Mouse (Mus musculus) neural tube, embryonic 10.5 days (tissue): Measurements from ENCODE around the gene Rnf157.

ENCODE experiments used
- DNase-seq: peaks from one replicate; pipeline ENCODE4 v3.0.0-alpha.2; 2017; ENCODE audit warnings: low spot score; ENCODE audit errors: extremely low spot score

Gene Rnf157

DNA sequence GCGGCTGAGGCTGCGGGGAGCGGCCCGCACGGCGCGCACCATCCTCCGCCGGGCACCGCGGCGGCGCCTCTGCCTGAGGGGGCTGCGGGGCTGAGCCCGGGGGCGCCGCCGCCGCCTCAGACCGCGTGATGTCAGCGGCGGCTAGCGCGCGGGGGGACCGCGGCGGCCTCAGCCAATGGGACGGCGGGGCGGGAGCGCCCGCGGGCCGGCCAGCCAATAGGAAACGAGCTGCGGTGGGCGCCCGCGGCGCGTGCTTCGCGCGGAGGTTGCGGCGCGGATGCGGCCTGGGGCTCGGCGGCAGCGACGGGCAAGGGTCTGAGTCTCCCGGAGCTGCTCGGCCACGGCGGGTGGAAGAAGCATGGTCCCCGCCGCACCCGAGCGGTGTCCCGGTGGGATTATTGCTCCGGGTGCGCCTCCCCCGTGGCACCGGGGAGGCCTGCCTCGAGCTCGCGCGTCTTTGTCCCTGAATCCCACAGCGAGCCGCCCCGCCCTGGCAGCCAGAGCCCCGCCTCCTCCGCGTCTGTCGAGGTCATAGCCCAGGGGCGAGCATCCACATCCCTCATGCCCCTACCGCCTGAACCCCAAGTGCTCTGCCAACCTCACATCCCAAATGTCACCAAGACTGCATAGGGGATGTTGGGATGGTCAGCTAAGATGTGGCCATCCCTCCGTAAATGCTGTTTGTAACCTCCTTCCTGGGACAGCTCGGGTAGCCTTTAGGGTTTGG, at the start of gene Rnf157:
Gene Rnf157 (minus strand): TSS at position 129 of the 727 bp plus-strand sequence.
- DNase-seq: peak; percentile 88

DNA sequence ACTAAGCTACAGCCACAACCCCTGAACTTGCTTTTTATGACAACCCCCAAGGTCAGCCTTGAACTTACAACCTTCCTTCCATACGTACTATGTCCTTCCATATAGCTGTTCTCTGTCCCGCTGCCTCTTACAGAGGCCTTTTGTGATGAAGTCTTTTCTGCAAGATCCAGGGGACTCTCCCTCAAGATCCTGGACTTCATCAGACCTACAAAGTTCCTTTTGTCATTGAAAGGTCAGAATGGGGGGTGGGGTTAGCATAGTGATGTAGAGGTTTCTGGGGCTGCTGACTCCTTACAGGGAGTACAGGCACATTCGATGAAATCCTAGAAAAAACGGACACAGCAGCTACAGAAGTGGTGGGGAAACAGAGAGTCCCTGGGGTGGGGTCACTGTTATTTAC, 47.0 kb upstream of the Rnf157 start:
- no peak for DNase-seq

DNA sequence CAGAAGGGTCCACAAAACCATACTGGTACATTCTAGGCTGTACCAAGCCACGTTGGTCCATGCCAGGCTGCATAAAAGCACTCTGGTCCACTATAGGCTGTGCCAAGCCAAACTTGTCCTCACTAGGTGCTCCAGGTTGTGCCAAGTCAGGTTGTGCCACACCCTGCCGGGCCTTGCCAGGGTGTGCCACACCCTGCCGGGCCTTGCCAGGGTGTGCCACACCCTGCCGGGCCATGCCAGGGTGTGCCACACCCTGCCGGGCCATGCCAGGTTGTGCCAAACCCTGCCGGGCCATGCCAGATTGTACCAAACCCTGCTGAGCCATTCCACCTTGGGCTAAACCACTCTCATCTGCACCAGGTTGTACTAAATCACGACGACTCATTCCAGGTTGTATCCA, 43.4 kb upstream of the Rnf157 start:
- DNase-seq: no peak

DNA sequence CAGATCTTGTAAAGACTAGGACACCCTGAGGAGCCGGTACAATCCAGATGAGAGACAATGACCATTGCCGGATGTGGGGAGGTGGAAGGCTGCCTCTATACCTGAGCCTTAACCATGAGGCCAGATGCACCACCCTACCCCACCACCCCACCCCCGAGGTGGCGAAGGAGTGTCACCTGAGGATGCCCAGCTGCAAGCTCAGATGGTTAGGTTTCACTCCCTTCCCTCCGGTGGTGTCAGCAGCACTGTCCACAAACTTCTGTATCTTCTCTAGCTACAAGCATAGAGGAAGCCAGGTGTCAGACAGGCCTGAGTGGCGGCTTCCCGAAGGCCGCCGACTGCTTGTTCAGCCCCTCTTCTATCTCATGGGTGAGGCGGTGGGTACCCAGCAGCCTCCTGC, 41.1 kb upstream of the Rnf157 start:
- no peak for DNase-seq

DNA sequence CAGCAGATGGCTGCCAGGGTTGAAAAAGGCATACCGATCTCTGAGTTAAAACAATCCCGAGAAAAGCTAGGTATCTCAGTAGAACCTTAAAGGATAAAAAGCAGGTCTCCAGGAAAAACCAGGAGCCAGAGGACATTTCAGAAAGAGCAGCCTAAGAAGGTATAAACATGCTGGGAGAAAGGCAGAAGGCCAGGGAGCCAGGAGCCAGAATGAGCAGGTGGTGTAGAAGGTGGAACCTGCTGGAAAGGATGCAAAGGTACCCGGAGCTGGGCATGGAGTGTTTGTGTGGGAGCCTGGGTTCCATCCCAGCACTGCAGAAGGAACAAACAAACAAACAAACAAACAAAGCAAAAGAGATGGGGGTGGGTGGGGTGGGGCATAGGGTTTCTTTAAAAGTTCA, 36.5 kb upstream of the Rnf157 start:
- no peak for DNase-seq

DNA sequence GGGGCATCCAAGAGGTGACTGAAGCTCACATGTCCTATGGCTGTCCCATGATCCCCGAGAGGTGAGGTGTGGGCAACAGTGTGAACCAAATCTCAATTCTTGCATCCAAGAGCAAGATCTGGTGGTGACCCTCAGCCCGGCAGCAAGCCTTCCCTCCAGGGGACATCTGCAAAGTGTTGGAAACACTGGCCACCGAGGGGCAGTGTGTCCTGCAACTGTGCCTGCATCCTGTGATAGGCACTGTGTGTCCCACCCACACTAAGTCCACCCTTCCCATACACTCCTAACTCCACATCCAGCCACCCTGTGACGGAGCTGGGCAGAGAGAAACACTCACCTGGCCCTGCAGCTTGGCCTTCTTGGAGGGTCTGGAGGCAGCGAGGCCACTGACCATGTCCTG, 35.0 kb upstream of the Rnf157 start:
- no peak for DNase-seq

DNA sequence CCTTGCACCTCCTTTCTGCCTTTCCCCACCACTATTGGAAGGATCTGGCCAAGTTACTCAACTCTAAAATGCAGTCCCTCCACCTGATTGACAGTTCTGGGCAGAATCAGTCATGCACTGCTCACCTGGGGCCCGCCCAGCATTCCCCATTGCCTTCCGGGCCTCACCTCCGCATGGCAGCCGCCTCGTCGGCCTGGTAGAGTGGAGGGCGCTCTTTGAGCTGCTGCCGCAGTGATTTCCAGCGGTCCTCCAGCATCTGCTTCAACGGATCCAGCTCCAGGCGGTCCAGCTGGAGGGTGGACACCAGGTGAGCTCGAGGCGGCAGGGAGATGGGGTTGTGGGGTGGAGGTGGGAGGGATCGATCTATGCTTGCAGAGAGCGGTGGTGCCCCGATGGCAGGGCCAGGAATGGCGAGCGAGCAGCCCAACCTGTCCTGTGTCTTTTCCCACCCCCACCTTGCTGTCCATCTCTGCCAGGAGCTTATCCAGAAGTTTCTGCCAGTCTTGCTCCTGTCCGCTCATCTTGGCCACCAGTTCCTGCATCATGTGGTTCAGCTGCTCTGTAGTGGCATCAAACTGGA, 33.6 kb upstream of the Rnf157 start:
- DNase-seq: no peak

DNA sequence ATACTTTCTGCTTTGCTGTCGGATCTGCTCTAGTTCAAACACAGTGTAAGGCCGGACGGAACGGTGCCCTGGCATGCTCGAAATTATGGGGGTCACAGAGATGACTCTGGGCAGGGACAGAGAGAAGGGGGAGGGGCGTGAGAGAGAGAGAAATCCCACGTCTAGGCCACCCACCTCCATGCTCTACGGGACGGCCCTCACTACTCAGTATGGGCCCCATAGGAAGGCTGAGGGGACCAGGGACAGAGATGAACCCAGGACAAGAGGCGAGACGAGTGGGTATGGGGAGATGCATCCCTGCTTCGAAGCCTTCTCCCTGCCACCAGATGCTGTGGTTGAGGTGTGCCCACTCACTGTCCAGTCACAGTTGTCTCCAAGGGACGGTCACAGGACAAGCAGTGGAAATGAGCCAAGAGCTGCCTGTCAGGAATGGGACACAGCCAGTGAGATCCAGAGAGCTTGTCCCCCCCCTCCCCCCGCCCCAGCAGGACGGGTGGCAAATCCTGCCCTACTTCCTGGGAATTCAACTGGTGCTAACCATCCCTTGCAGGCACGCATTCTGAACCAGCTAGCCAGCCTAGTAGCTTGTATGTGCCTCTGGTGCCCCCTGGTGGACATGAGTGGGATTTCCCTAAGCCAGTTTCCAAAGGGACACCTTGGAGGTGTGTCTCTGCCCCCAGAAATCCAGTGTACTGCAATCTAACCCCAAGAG, 32.9 kb upstream of the Rnf157 start:
- peak; percentile 99 for DNase-seq

DNA sequence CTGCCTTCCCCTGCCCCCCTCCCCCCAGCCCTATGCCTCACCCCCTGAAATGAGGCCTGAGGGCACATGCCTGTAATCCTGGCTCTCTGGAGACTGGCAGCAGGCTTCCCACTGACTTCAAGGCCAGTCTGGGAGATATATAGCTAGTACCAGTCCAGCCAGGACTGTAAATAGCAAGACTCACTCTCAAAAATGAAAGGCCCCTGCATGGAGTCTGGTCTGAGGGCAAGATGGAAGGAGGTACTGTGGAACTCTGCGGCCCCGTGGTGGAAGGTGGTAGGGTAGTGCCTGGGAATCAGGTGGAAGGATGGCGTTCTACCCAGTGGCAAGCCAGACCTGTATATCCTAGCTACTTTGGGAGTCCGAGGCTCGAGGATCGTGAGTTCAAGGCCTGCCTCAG, 31.1 kb upstream of the Rnf157 start:
- no peak for DNase-seq

DNA sequence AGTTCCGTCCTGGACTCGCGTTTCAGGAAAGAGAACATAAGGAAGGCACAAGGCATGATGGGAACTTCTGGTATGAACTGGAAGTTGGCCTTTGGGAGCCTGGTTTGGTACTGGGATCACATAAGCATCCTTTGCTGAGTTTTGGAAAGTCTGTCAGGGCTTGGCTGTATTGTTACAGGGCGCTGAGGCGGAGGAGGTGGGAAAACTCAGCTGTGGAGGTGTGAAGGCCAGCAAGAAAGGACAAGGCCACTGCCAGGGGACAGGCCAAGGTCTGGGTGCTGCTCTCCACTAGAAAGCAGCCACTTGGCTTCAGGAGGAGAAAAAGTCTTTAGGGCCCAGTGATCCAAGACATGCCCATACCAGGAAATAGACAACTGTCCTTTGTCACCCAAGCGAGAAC, 30.5 kb upstream of the Rnf157 start:
- no peak for DNase-seq

DNA sequence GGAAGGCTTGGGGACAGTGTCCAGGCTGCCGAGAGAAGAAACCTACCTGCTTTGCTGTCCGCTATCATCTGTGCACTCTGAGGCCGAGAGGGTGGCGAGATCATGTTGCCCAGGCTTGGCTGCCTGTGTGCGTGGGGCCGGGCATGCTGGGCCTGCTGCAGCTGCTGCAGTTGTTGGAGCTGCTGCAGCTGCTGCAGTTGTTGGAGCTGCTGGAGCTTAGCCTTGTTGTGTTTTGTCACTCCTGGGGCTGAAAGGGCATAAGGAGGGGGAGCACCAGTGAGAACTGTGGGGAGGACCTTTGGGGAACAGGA, 30.0 kb upstream of the Rnf157 start:
- DNase-seq: no peak

DNA sequence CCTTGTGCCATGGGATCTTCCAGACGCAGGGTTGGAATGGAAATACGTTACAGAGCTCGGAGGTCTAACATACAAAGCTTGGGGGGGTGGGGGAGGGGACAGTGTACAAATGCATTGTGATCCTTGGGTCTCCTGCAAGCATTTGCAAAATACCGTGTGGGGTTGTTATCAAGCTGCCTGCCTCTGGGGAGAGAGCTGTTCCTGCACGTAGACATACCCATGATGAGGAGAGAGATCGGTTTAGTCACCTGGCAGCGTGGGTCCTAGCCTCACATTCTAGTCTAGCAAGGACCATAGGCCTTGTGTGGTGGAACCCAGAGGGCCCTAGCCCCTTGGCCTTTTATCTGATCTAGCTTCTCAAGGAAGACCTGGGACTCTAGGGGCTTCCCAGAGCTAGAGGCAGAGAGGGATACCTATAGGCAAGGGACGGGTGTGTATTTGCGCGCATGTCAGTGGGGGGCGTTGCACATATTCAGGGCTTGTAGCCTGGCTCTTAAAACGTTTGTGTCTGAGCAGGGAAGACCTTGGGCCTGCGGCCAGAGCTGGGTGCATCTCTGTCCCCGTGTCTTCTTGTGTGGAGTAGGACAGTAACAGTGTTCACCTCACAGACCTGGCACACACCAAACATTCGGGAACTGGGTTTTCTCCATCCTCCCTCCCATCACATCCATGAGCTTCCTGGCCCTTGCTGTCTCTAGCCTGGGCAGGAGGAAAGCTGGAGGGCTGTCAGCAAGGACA, 29.5 kb upstream of the Rnf157 start:
- no peak for DNase-seq

DNA sequence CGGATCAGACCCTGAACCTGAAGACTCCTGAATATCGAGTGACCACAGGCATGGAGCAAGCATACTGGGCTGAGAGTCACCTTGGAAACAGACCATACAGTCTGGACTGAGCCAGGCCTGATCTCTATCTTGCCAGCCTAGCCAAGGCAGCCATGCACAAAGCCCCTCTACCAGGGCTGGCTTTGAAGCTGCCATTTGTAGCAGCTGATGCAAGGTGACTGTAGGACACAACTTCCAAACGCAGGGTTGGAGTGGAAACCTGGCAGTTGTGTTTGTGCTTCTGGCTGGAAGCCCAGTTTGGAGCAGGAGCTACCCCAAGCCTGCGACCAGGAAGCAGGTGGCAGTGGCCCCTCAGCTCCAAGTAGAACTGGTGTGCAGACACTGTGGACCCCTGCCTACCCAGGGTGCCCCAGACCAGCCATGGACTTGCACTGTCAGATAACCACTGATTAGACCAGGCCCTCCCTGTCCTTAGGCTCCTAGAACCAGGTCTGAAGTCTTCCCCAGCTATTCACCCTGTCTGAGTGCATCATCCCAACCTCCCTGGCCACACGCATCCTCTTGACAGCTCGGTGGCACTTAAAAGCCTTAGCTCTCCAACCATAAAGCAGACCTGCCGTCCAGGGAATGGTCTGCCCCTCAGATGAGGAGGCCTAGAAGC, 27.7 kb upstream of the Rnf157 start:
- no peak for DNase-seq

DNA sequence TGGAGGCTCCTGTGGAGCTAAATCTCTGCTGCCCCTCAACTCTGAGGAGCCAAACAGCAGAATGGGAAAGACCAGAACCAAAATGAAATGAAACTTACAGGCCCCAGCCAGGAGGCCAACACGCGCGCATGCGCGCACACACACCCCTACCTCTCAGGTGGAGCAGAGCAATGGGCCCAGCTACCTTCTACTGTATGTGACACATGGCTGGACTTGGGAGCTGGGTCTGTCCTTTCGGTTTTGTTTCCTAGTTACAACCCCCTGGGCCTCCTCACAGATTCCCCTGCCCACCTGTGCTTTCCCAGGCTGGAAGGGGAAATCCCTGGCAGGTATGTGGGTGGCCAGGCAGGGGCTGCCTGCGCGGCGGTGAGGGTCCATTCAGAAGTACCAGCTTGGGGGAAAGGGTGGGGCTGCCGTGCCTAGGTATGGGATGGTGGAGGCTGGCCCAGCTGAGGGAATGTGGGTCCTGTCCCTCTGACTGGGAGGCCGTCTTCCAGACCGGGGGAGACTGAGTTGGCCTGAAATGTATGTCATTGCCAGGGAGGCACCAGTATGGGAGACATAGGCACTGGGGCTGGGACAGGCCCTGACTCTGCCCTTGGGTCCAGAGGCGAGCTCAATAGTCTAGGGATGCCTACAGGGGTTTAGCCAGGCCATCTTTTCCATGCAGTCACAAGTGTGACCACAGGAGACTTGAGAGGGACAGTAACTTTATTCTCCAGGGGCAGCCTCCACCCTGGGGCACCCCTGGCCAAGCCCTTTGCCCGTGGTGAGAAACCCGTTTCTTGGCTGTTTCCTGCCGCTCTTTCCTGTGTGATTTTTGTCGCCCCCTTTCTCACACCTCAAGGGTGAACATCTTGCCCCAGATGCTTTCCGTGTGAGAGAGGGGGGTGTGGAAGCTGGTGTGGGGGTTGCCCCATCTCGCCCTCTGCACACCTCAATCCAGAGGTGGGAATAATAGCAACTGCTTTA, 26.7 kb upstream of the Rnf157 start:
- DNase-seq: no peak

DNA sequence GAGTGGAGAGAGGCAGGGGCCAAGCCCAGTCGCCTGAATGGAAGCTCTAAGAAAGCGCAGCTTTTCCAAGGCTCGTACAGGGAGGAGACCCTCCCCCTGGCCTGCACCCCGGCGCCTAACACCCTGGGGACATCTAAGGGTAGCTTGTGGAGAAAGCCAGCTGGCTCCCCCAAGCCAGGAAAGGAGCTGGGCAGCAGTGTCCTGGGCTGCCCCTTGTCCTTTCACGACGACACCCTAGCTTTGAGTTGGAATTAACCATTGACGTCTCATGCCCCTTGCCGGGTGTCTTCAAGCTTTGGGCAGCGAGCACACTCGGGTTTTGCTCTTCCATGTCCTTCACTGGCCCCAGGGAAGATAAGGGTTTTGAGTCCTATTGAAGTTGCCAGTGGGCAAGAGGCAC, 24.7 kb upstream of the Rnf157 start:
- DNase-seq: no peak

DNA sequence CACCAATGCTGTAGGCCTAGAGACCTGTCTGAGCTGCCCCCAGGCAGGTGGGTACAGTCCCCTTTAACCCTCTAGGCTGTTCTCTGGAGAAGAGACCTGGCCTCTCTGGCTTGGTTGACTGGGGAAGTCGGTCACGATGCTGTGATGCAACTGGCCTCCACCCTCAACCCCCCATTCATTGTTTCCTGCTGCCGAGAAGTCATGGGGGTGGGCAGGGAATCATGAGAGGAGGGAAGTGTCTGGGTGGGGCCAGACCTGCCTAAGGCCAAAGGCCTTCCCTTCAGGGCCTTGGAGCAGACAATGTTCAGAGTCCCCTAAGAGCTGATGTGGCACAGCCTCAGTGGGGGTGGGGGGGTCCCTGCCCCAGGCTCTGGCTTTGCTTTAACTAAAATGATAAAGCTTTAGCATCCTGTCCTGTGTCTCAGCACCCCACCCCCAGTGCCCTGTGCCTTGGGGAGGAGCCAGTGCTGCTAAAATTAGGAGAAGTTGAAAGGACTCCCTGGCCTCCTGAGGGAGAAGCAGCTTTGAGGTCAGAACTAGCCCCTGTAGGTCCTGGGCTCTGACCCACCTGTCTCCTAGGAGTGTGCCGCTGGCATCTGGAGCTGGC, 24.0 kb upstream of the Rnf157 start:
- no peak for DNase-seq

DNA sequence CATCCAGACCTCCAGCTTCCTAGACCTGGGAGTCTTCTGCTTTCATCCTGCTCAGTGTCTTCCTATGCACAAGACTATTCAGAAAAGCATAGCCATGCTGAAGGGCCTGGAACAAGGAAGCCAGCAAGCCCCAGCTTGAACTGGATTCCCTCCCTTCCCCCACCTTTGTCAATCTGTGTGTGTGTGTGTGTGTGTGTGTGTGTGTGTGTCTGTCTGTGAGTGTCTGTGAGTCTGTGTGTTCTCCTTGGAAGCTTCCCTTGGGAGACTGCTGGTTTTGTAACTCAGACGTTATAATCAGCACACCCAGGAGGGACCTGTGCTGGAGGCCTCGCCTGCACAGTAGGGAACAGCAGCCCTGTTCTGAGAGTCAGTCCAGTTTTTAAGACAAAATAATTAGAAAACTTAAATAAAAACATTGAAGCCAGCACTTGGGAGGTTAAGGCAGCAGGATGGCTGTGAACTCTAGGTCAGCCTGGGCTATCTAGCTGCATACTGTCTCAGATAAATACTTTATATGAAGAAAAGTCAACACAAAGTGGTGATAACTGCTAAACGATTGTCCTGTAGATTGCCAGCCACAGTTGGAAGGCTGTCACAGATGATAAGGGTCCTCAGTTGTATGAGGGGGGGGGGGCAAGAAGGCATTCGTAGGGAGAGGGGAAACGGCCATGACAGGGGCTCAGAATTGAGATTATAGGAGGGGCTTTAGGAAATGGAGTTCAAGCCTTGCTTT, 23.3 kb upstream of the Rnf157 start:
- no peak for DNase-seq

DNA sequence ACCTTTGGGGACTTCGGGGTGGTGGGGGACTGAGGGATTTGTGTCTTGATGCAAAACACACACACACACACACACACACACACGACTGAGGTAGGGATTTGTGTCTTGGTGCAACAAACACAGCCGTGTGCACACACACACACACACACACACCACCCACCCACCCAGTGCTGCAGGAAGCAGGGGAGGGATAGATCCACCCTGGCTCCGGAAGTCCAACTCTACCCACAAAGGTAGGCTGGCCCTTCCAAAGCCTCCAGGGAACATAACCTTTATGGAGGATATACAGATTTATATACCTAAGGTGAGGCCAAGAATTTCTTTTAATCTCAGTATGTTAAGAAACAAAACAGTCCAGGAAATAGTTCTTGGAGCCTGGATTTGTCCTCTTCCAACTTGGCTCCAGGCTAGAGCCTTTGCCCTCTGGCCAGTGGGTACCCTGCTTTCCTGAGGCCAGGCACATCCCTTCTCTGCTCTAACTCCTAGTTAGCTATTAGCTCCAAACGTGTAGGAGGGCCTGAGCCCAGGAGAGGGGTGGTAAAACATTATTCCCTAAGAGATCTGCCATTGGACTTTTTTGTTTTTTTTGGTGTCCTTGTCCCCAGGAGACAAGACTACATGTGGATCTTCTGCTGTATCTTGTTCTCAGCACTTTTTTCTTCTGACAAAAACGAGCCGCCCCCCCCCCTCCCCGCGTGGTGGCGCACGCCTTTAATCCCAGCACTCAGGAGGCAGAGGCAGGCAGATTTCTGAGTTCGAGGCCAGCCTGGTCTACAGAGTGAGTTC, 22.3 kb upstream of the Rnf157 start:
- no peak for DNase-seq
